Mouse (Mus musculus) small intestine, adult 2 months (tissue): ENCODE data around the gene Gfi1.

Source experiments
- CTCF ChIP-seq: fragments of 200-500 bp; IDR thresholded peaks from 2 replicates; pipeline ENCODE4 v1.5.1; 2012; ENCODE audit warnings: low read depth, mild to moderate bottlenecking, control low read depth, inconsistent platforms, low read length, moderate library complexity, mixed read lengths; ENCODE audit not compliant: insufficient replicate concordance, insufficient read length; ENCODE audit errors: extremely low read depth
- POLR2A ChIP-seq: fragments of 200-500 bp; IDR thresholded peaks from 2 replicates; pipeline ENCODE4 v1.6.1; 2012; ENCODE audit warnings: low read depth, mild to moderate bottlenecking, control low read depth, inconsistent platforms, low read length, moderate library complexity

DNA sequence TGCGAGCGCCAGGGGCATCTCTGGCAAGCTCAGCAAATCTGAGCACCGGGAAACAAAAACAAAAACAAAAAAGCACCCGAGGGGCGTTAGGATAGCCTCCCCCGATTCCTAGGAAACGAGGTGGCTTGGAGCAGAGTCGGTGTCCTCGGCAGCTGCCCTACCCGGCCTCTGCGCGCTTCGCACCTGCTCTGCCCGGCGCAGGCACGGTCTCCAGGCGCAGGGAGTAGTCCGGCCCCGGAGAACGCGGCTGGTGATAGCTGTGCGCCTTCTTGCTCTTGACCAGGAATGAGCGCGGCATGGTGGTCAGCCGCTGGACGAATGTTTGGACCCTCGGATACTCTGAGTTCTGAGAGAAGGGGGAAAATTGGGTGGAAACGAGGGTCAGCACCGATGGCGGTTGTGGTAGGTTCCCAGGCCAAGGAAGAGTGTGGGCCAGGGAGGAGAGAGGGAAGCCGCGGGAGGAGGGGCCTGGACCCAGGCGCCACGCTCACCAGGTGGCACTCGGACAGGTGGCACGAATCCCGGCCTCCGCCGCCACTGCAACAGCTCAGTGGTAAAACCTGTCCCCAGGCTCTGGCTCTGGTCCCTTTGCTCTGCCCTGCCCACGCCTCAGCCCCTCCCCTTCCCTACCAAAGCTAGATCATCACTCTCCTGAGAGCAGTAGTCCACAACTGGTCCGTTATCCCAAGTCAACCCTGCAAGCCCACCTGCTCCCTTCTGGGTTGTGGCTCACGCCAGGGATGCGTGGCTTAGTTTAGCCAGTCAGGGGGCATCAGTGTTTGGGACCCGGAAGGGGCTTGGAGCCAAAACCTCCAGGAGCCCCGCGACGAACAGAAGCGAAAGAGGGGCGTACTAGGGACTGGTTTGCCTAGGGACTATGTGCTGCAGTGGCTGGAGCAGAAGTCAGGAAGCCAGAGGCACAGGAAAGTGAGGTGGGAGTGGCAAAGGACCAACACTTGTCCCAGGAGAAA lies 2.0 kb downstream of the Gfi1 start:
- no peak for TF ChIP-seq CTCF
- TF ChIP-seq POLR2A, result no peak
